Mouse (Mus musculus): ENCODE data around the gene Prrc2a.

- TF ChIP-seq CTCF (IDR thresholded peaks at IDR 0.05; ENCODE audit: insufficient read depth, low read depth, low read length) (no peak), POLR2A (IDR thresholded peaks at IDR 0.05; ENCODE audit: insufficient read depth, low read depth, low read length) (no peak)
Measured at GRCm38 (mm10) chr17:35159638-35160037, 5.1 kb downstream of the Prrc2a start.
